Mouse (Mus musculus): ENCODE data around the gene Acaca. TPM values are rescaled to one million over a fixed set of nuclear protein-coding genes. Genes with fewer than 3 reads are reported as not detected.

The Acaca gene
- polyA plus RNA-seq, 1 experiment, result 29.9 TPM

- no peak for TF ChIP-seq CEBPB (IDR thresholded peaks at IDR 0.05; ENCODE audit: low read depth)
- no peak for TF ChIP-seq MYOD1 (IDR thresholded peaks at IDR 0.05; ENCODE audit: control insufficient read depth, insufficient read length, low read depth)
- no peak for TF ChIP-seq MYOG (IDR thresholded peaks at IDR 0.05; ENCODE audit: control insufficient read depth, extremely low read depth, insufficient read length)
- TF ChIP-seq CTCF (IDR thresholded peaks at IDR 0.05; ENCODE audit: control insufficient read depth, insufficient read depth, insufficient read length), result no peak
- TF ChIP-seq USF1 (IDR thresholded peaks at IDR 0.05; ENCODE audit: low read depth), result no peak
- TF ChIP-seq MAX (IDR thresholded peaks at IDR 0.05), result no peak
- TF ChIP-seq FOSL1 (IDR thresholded peaks at IDR 0.05; ENCODE audit: insufficient read depth, low read length, poor library complexity, severe bottlenecking), result no peak
- no peak overlapping the region for H3ac ChIP-seq (ENCODE audit: control insufficient read depth, insufficient read length, low read depth)
- H3K36me3 ChIP-seq (ENCODE audit: control insufficient read depth, insufficient read depth), result peaks cover 33% of the 10 kb centered on the region
- H3K27me3 ChIP-seq (ENCODE audit: control insufficient read depth, insufficient read depth, insufficient read length), result no peaks in the 10 kb centered on the region
- H3K79me3 ChIP-seq (ENCODE audit: low read depth), result no peaks in the 10 kb centered on the region
- no peak overlapping the region for H3K4me3 ChIP-seq (ENCODE audit: insufficient read depth, poor library complexity, severe bottlenecking)
- H3K79me2 ChIP-seq (ENCODE audit: control insufficient read depth, insufficient read depth), result no peaks in the 10 kb centered on the region
Measured at GRCm38 (mm10) chr11:84344522-84345236, 215.2 kb downstream of the Acaca start.

- H3K36me3 ChIP-seq (ENCODE audit: control insufficient read depth, insufficient read depth), result peaks cover 18% of the 10 kb centered on the region
- TF ChIP-seq MAX (IDR thresholded peaks at IDR 0.05), result no peak
- TF ChIP-seq USF1 (IDR thresholded peaks at IDR 0.05; ENCODE audit: low read depth), result no peak
- no peak for TF ChIP-seq MYOD1 (IDR thresholded peaks at IDR 0.05; ENCODE audit: control insufficient read depth, insufficient read length, low read depth)
- no peak for TF ChIP-seq FOSL1 (IDR thresholded peaks at IDR 0.05; ENCODE audit: insufficient read depth, low read length, poor library complexity, severe bottlenecking)
- TF ChIP-seq MYOG (IDR thresholded peaks at IDR 0.05; ENCODE audit: control insufficient read depth, extremely low read depth, insufficient read length), result no peak
- no peak for TF ChIP-seq CEBPB (IDR thresholded peaks at IDR 0.05; ENCODE audit: low read depth)
- no peak for TF ChIP-seq CTCF (IDR thresholded peaks at IDR 0.05; ENCODE audit: control insufficient read depth, insufficient read depth, insufficient read length)
- no peaks in the 10 kb centered on the region for H3K79me3 ChIP-seq (ENCODE audit: low read depth)
- no peaks in the 10 kb centered on the region for H3K79me2 ChIP-seq (ENCODE audit: control insufficient read depth, insufficient read depth)
- no peak overlapping the region for H3ac ChIP-seq (ENCODE audit: control insufficient read depth, insufficient read length, low read depth)
- no peaks in the 10 kb centered on the region for H3K27me3 ChIP-seq (ENCODE audit: control insufficient read depth, insufficient read depth, insufficient read length)
- no peak overlapping the region for H3K4me3 ChIP-seq (ENCODE audit: insufficient read depth, poor library complexity, severe bottlenecking)
Measured at GRCm38 (mm10) chr11:84347766-84348165, 218.3 kb downstream of the Acaca start.

GRCm38 (mm10) chr11:84348843-84349825 lies 219.7 kb downstream of the Acaca start:
- Histone ChIP-seq H3K79me2 (ENCODE audit: control insufficient read depth, insufficient read depth) (no peaks in the 10 kb centered on the region), H3ac (ENCODE audit: control insufficient read depth, insufficient read length, low read depth) (no peak overlapping the region), H3K4me3 (ENCODE audit: insufficient read depth, poor library complexity, severe bottlenecking) (no peak overlapping the region), H3K27me3 (ENCODE audit: control insufficient read depth, insufficient read depth, insufficient read length) (no peaks in the 10 kb centered on the region), H3K79me3 (ENCODE audit: low read depth) (no peaks in the 10 kb centered on the region), H3K36me3 (ENCODE audit: control insufficient read depth, insufficient read depth) (peaks cover 18% of the 10 kb centered on the region)
- TF ChIP-seq FOSL1 (IDR thresholded peaks at IDR 0.05; ENCODE audit: insufficient read depth, low read length, poor library complexity, severe bottlenecking) (no peak), CTCF (IDR thresholded peaks at IDR 0.05; ENCODE audit: control insufficient read depth, insufficient read depth, insufficient read length) (no peak), MYOG (IDR thresholded peaks at IDR 0.05; ENCODE audit: control insufficient read depth, extremely low read depth, insufficient read length) (no peak), CEBPB (IDR thresholded peaks at IDR 0.05; ENCODE audit: low read depth) (no peak), MYOD1 (IDR thresholded peaks at IDR 0.05; ENCODE audit: control insufficient read depth, insufficient read length, low read depth) (no peak), USF1 (IDR thresholded peaks at IDR 0.05; ENCODE audit: low read depth) (no peak), MAX (IDR thresholded peaks at IDR 0.05) (no peak)

GRCm38 (mm10) chr11:84351150-84351549 lies 221.7 kb downstream of the Acaca start:
- Histone ChIP-seq H3K36me3 (ENCODE audit: control insufficient read depth, insufficient read depth) (peaks cover 11% of the 10 kb centered on the region), H3K4me3 (ENCODE audit: insufficient read depth, poor library complexity, severe bottlenecking) (no peak overlapping the region), H3K27me3 (ENCODE audit: control insufficient read depth, insufficient read depth, insufficient read length) (no peaks in the 10 kb centered on the region), H3K79me3 (ENCODE audit: low read depth) (no peaks in the 10 kb centered on the region), H3K79me2 (ENCODE audit: control insufficient read depth, insufficient read depth) (no peaks in the 10 kb centered on the region), H3ac (ENCODE audit: control insufficient read depth, insufficient read length, low read depth) (no peak overlapping the region)
- TF ChIP-seq MYOG (IDR thresholded peaks at IDR 0.05; ENCODE audit: control insufficient read depth, extremely low read depth, insufficient read length) (no peak), USF1 (IDR thresholded peaks at IDR 0.05; ENCODE audit: low read depth) (no peak), CTCF (IDR thresholded peaks at IDR 0.05; ENCODE audit: control insufficient read depth, insufficient read depth, insufficient read length) (no peak), FOSL1 (IDR thresholded peaks at IDR 0.05; ENCODE audit: insufficient read depth, low read length, poor library complexity, severe bottlenecking) (no peak), MAX (IDR thresholded peaks at IDR 0.05) (no peak), MYOD1 (IDR thresholded peaks at IDR 0.05; ENCODE audit: control insufficient read depth, insufficient read length, low read depth) (no peak), CEBPB (IDR thresholded peaks at IDR 0.05; ENCODE audit: low read depth) (no peak)

GRCm38 (mm10) chr11:84353058-84353726 lies 223.7 kb downstream of the Acaca start:
- no peak overlapping the region for H3K4me3 ChIP-seq (ENCODE audit: insufficient read depth, poor library complexity, severe bottlenecking)
- peaks cover 12% of the 10 kb centered on the region for H3K36me3 ChIP-seq (ENCODE audit: control insufficient read depth, insufficient read depth)
- no peak for TF ChIP-seq MYOG (IDR thresholded peaks at IDR 0.05; ENCODE audit: control insufficient read depth, extremely low read depth, insufficient read length)
- TF ChIP-seq FOSL1 (IDR thresholded peaks at IDR 0.05; ENCODE audit: insufficient read depth, low read length, poor library complexity, severe bottlenecking), result no peak
- TF ChIP-seq MYOD1 (IDR thresholded peaks at IDR 0.05; ENCODE audit: control insufficient read depth, insufficient read length, low read depth), result no peak
- TF ChIP-seq CEBPB (IDR thresholded peaks at IDR 0.05; ENCODE audit: low read depth), result no peak
- no peak for TF ChIP-seq CTCF (IDR thresholded peaks at IDR 0.05; ENCODE audit: control insufficient read depth, insufficient read depth, insufficient read length)
- TF ChIP-seq MAX (IDR thresholded peaks at IDR 0.05), result no peak
- no peaks in the 10 kb centered on the region for H3K27me3 ChIP-seq (ENCODE audit: control insufficient read depth, insufficient read depth, insufficient read length)
- H3K79me3 ChIP-seq (ENCODE audit: low read depth), result no peaks in the 10 kb centered on the region
- H3ac ChIP-seq (ENCODE audit: control insufficient read depth, insufficient read length, low read depth), result no peak overlapping the region
- no peaks in the 10 kb centered on the region for H3K79me2 ChIP-seq (ENCODE audit: control insufficient read depth, insufficient read depth)
